Mouse (Mus musculus): Measurements from ENCODE around the gene Vezt. TPM values are rescaled to one million over a fixed set of nuclear protein-coding genes. Genes with fewer than 3 reads are reported as not detected.

The Vezt gene
- polyA plus RNA-seq, 1 experiment from 2014 or later: 43.4 TPM

DNA sequence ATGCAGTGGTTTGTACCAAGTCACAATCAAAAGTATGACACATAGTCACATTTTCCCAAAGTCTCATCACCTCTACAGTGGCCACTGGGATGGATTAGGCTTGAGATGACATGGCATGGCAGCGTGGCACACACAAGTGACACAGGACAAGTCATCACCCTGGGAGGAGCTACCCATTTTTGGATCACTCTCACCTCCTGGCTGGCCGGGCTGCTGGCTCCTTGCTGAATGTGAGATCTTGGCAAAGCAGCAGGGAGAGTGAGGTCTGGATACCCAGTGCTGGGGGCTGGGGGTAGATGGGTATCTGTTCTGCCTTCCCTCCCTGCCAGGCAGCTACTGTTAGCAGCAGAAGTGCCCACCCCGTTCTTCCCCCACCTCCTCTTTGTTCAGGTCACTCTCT lies 31.3 kb upstream of the Vezt start:
- Histone ChIP-seq H3K4me1 (ENCODE audit: control insufficient read depth, insufficient read depth, low read length) (no peaks in the 10 kb centered on the region), H3K27ac (ENCODE audit: low read depth, low read length) (no peak overlapping the region), H3K4me3 (ENCODE audit: low read depth, low read length) (no peak overlapping the region), H3K9me3 (ENCODE audit: control insufficient read depth, low read length) (no peaks in the 10 kb centered on the region), H3K4me2 (ENCODE audit: low read depth) (no peak overlapping the region), H3K9ac (ENCODE audit: low read length) (no peak overlapping the region), H3K36me3 (ENCODE audit: control insufficient read depth, insufficient read depth, low read length) (no peaks in the 10 kb centered on the region), H3K27me3 (ENCODE audit: control insufficient read depth, insufficient read depth, low read length) (no peaks in the 10 kb centered on the region)
- WGBS: 84% methylated on average over 3 of the region's 3 CpGs
- ATAC-seq (ENCODE audit: insufficient read depth, low FRiP score, low TSS enrichment) (no peak), DNase-seq (ENCODE audit: low spot score) (no peak)

DNA sequence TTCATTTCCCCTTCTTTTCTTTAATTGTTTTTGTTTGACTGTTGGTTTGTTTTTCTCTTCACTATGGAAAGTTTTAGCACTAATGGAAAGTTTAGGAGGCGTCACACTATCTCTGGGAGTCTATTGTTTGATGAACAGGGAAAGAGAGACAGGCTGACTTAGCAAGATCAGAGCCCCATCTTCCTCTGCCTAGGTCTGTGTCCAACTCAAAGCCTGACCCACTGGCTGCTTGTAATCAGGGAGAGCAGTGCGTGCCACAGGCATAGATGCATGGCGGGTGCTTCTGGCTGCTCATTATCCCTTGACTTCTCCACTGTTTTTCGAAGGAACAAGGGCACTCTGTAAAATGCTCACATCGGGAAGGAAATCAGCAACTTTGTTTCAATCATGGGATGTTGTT lies 26.7 kb upstream of the Vezt start:
- WGBS: 85% methylated on average over 5 of the region's 5 CpGs

DNA sequence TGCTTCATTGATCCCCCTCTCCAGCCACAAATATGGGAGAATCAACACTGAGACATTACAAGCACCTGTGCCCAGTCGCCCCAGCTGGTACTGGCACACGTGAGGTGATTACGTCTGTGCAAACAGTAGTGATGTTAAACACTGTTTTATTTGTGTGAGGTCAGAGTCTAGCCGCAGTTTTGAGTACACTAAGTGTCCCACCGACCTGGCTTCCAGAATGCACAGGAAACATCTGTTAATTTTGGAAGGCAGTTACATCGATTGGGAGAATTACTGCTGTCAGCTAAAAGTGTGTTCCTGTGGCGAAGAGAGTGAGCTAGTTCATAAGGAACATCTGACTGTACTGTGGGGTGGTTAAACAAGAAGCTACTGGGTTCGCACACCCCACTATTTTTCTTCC lies 24.6 kb upstream of the Vezt start:
- Histone ChIP-seq H3K9ac (ENCODE audit: low read length) (no peak overlapping the region), H3K4me2 (ENCODE audit: low read depth) (no peak overlapping the region), H3K9me3 (ENCODE audit: control insufficient read depth, low read length) (no peaks in the 10 kb centered on the region), H3K27ac (ENCODE audit: low read depth, low read length) (no peak overlapping the region), H3K27me3 (ENCODE audit: control insufficient read depth, insufficient read depth, low read length) (no peaks in the 10 kb centered on the region), H3K36me3 (ENCODE audit: control insufficient read depth, insufficient read depth, low read length) (no peaks in the 10 kb centered on the region), H3K4me1 (ENCODE audit: control insufficient read depth, insufficient read depth, low read length) (no peaks in the 10 kb centered on the region), H3K4me3 (ENCODE audit: low read depth, low read length) (no peak overlapping the region)
- DNase-seq (ENCODE audit: low spot score) (no peak), ATAC-seq (ENCODE audit: insufficient read depth, low FRiP score, low TSS enrichment) (no peak)
- WGBS: 73% methylated on average over 8 of the region's 8 CpGs

More for the DNA sequence above, 26.7 kb upstream of the Vezt start:
- Histone ChIP-seq H3K27ac (ENCODE audit: low read depth, low read length) (no peak overlapping the region), H3K27me3 (ENCODE audit: control insufficient read depth, insufficient read depth, low read length) (no peaks in the 10 kb centered on the region), H3K4me1 (ENCODE audit: control insufficient read depth, insufficient read depth, low read length) (no peaks in the 10 kb centered on the region), H3K4me3 (ENCODE audit: low read depth, low read length) (no peak overlapping the region), H3K36me3 (ENCODE audit: control insufficient read depth, insufficient read depth, low read length) (no peaks in the 10 kb centered on the region), H3K9ac (ENCODE audit: low read length) (no peak overlapping the region), H3K4me2 (ENCODE audit: low read depth) (no peak overlapping the region), H3K9me3 (ENCODE audit: control insufficient read depth, low read length) (no peaks in the 10 kb centered on the region)
- ATAC-seq (ENCODE audit: insufficient read depth, low FRiP score, low TSS enrichment) (no peak), DNase-seq (ENCODE audit: low spot score) (no peak)

DNA sequence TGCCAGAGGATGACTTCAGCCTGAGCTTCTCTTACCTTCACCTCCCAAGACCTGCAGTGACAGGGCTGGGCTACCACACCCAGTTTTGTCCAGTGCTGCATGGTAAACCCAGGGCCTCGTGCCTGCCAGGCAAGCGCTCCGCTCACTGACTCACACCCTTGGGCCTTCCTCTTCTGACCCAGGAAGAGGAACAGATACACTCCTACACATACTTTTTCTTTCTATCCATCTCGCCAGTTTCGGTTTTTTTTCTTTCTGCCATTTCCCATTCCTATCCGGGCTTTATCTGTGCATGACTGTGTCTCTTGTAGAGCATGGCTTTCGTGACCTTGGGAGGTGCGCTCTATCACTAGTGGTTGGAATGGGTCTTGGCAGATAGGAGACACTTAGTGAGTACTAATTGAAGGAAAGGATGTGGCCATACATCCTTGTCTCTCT lies 24.0 kb upstream of the Vezt start:
- Histone ChIP-seq H3K9me3 (ENCODE audit: control insufficient read depth, low read length) (no peaks in the 10 kb centered on the region), H3K4me3 (ENCODE audit: low read depth, low read length) (no peak overlapping the region), H3K4me1 (ENCODE audit: control insufficient read depth, insufficient read depth, low read length) (no peaks in the 10 kb centered on the region), H3K36me3 (ENCODE audit: control insufficient read depth, insufficient read depth, low read length) (no peaks in the 10 kb centered on the region), H3K27me3 (ENCODE audit: control insufficient read depth, insufficient read depth, low read length) (no peaks in the 10 kb centered on the region), H3K9ac (ENCODE audit: low read length) (no peak overlapping the region), H3K27ac (ENCODE audit: low read depth, low read length) (no peak overlapping the region), H3K4me2 (ENCODE audit: low read depth) (no peak overlapping the region)
- DNase-seq (ENCODE audit: low spot score) (no peak), ATAC-seq (ENCODE audit: insufficient read depth, low FRiP score, low TSS enrichment) (no peak)
- WGBS: 92% methylated on average over 8 of the region's 8 CpGs

DNA sequence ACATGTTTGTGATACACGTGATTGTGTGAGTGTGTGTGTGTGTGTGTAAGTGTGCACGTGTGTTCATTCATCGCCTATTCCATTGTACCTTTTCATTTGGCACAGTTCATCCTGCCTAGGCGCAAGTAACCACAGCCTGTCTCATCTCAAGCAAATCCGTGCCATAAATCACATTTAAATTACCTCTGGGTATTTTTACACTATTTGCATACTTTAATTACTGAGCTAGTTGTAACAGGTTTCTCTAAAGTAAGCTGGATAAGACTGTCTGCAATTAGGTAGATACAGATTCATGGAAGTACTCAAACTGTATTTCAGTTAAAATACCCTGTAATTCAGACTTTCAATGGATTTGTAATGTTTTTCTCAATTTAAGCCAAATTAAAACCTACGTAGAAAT lies 20.9 kb upstream of the Vezt start:
- Histone ChIP-seq H3K9me3 (ENCODE audit: control insufficient read depth, low read length) (no peaks in the 10 kb centered on the region), H3K36me3 (ENCODE audit: control insufficient read depth, insufficient read depth, low read length) (no peaks in the 10 kb centered on the region), H3K27ac (ENCODE audit: low read depth, low read length) (no peak overlapping the region), H3K27me3 (ENCODE audit: control insufficient read depth, insufficient read depth, low read length) (no peaks in the 10 kb centered on the region), H3K4me2 (ENCODE audit: low read depth) (no peak overlapping the region), H3K9ac (ENCODE audit: low read length) (no peak overlapping the region), H3K4me1 (ENCODE audit: control insufficient read depth, insufficient read depth, low read length) (no peaks in the 10 kb centered on the region), H3K4me3 (ENCODE audit: low read depth, low read length) (no peak overlapping the region)
- DNase-seq (ENCODE audit: low spot score) (no peak), ATAC-seq (ENCODE audit: insufficient read depth, low FRiP score, low TSS enrichment) (no peak)
- WGBS: 90% methylated on average over 6 of the region's 6 CpGs

DNA sequence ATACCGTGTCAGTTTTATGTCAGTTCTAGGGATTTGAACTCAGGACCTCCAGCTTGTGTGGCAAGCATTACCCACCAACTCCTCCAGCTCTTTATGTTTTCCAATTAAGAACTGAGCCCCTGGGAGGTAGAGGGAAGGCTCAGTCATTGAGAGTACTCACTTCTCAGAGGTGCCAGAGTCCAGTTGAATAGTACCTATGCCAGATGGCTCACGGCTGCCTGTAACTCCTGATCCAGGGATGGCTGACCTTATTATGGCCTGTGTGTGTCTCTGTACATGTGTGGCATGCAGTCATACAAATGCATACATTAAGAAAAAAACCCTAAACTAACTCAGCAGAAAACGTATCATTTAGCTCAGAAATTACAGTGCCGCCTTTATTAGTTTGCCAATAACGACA lies 15.1 kb upstream of the Vezt start:
- no peak overlapping the region for H3K27ac ChIP-seq (ENCODE audit: low read depth, low read length)

DNA sequence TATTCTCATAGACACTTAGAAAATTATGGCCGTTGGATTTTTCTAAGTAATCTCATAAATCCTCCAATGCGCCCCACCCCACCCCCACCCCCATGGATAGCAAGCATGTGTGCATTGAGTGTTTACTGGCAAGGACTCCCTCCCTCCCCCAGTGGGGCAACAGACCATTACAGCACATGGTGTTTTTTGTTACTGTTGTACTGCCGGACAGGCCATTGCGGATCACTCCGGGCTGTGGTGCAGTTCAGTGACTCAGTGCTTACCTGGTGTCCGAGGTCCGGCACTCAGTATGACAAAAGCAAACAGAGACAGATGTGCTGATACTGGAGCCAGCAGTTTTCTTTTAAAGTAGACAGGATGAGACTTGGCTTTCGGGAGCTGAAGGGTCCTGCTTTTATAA lies 13.5 kb upstream of the Vezt start:
- Histone ChIP-seq H3K27ac (ENCODE audit: low read depth, low read length) (no peak overlapping the region), H3K9ac (ENCODE audit: low read length) (no peak overlapping the region), H3K36me3 (ENCODE audit: control insufficient read depth, insufficient read depth, low read length) (no peaks in the 10 kb centered on the region; the same call in 1 of the 2 replicates), H3K27me3 (ENCODE audit: control insufficient read depth, insufficient read depth, low read length) (no peaks in the 10 kb centered on the region), H3K9me3 (ENCODE audit: control insufficient read depth, low read length) (no peaks in the 10 kb centered on the region), H3K4me2 (ENCODE audit: low read depth) (no peak overlapping the region), H3K4me3 (ENCODE audit: low read depth, low read length) (no peak overlapping the region), H3K4me1 (ENCODE audit: control insufficient read depth, insufficient read depth, low read length) (no peaks in the 10 kb centered on the region)
- DNase-seq (ENCODE audit: low spot score) (no peak), ATAC-seq (ENCODE audit: insufficient read depth, low FRiP score, low TSS enrichment) (no peak)
- 85% methylated on average over 8 of the region's 8 CpGs for WGBS

More for the DNA sequence above, 15.1 kb upstream of the Vezt start:
- H3K27me3 ChIP-seq (ENCODE audit: control insufficient read depth, insufficient read depth, low read length): no peaks in the 10 kb centered on the region
- H3K9ac ChIP-seq (ENCODE audit: low read length): no peak overlapping the region
- no peaks in the 10 kb centered on the region for H3K4me1 ChIP-seq (ENCODE audit: control insufficient read depth, insufficient read depth, low read length)
- no peak overlapping the region for H3K4me2 ChIP-seq (ENCODE audit: low read depth)
- H3K9me3 ChIP-seq (ENCODE audit: control insufficient read depth, low read length): no peaks in the 10 kb centered on the region
- H3K36me3 ChIP-seq (ENCODE audit: control insufficient read depth, insufficient read depth, low read length): no peaks in the 10 kb centered on the region; the same call in 1 of the 2 replicates
- WGBS: 94% methylated on average over 5 of the region's 5 CpGs
- H3K4me3 ChIP-seq (ENCODE audit: low read depth, low read length): no peak overlapping the region
- DNase-seq (ENCODE audit: low spot score) (no peak), ATAC-seq (ENCODE audit: insufficient read depth, low FRiP score, low TSS enrichment) (no peak)

DNA sequence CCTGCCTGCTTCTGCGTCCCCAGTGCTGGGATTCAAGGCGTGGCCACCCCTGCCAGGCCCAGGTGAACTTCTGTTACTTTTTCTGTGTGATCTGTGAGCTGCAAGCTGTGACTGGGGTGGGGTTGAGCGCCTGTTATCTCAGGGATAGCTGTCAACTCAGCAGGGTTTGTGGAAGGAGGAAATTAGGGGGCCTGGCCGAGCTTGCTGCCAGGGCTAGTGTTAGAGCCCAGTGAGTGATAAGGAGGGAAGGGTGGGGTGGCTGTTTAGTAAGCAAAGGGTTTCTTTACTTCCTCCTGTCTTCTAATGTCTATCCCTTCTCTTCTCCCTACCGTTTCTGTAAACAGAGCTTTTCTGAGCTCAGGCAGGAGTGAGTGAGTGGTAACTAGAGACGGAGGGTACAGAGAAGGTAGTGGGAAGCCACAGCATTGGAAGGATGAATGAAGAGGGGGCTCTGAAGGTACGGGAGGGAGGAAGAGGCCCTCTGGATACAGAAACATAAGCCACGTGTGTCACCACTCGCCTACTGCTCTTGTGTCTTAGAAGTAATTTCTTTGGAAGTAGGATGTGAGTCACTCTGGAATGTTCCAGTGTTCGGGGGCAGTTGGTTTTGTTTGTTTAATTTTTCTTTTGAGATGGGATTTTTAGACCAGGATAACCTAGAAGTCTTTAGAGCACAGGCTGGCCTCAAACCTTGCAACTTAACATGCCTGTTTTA lies 12.4 kb upstream of the Vezt start:
- Histone ChIP-seq H3K27me3 (ENCODE audit: control insufficient read depth, insufficient read depth, low read length) (no peaks in the 10 kb centered on the region), H3K9ac (ENCODE audit: low read length) (no peak overlapping the region), H3K4me3 (ENCODE audit: low read depth, low read length) (no peak overlapping the region), H3K36me3 (ENCODE audit: control insufficient read depth, insufficient read depth, low read length) (no peaks in the 10 kb centered on the region; the same call in 1 of the 2 replicates), H3K9me3 (ENCODE audit: control insufficient read depth, low read length) (no peaks in the 10 kb centered on the region), H3K4me1 (ENCODE audit: control insufficient read depth, insufficient read depth, low read length) (no peaks in the 10 kb centered on the region), H3K27ac (ENCODE audit: low read depth, low read length) (no peak overlapping the region), H3K4me2 (ENCODE audit: low read depth) (no peak overlapping the region)
- no peak for ATAC-seq (ENCODE audit: insufficient read depth, low FRiP score, low TSS enrichment)
- WGBS: 65% methylated on average over 10 of the region's 10 CpGs
- DNase-seq (ENCODE audit: low spot score): no peak

DNA sequence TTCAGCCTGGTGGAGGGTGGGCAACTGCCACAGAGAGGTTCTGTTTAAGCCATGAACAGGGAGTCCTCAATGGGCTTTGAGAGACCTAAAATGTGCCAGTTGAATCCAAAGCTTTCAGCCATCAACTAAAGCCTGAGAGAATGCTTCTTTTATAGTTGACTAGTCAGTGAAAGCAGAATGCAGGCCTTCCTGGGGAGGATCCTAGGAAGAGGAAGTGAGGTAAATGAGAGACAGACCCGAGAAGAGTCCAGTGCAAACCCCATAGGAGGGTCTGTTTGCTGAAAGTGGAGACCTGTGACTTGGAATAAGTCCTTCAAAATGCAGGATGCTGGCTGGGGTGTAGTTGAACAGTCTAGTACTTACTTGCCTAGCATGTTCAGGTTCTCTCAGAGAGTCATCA lies 11.4 kb upstream of the Vezt start:
- no peak for ATAC-seq (ENCODE audit: insufficient read depth, low FRiP score, low TSS enrichment)
- H3K4me2 ChIP-seq (ENCODE audit: low read depth): no peak overlapping the region
- no peaks in the 10 kb centered on the region for H3K9me3 ChIP-seq (ENCODE audit: control insufficient read depth, low read length)
- no peak overlapping the region for H3K27ac ChIP-seq (ENCODE audit: low read depth, low read length)
- no peaks in the 10 kb centered on the region for H3K27me3 ChIP-seq (ENCODE audit: control insufficient read depth, insufficient read depth, low read length)
- no peaks in the 10 kb centered on the region; the same call in 1 of the 2 replicates for H3K36me3 ChIP-seq (ENCODE audit: control insufficient read depth, insufficient read depth, low read length)
- no peak overlapping the region for H3K9ac ChIP-seq (ENCODE audit: low read length)
- no peak overlapping the region for H3K4me3 ChIP-seq (ENCODE audit: low read depth, low read length)
- WGBS: 86% methylated on average over 1 of the region's 1 CpGs
- H3K4me1 ChIP-seq (ENCODE audit: control insufficient read depth, insufficient read depth, low read length): no peaks in the 10 kb centered on the region
- DNase-seq (ENCODE audit: low spot score): no peak
